Mouse (Mus musculus) kidney, embryonic 14.5 days (tissue): Measurements from ENCODE around the gene Amn. TPM values are rescaled to one million over a fixed set of nuclear protein-coding genes. Genes with fewer than 3 reads are reported as not detected.

Source experiments
- ATAC-seq: fragments of 200-750 bp; cut with Nextera tagmentation; 2 replicates; pipeline ENCODE4 v1.8.0; 2017; ENCODE audit warnings: moderate number of reproducible peaks, mild to moderate bottlenecking, moderate TSS enrichment, moderate library complexity; ENCODE audit not compliant: low FRiP score, low TSS enrichment
- H3K27ac ChIP-seq: fragments of 300-500 bp; sonication (generic); 2 replicates; pipeline ENCODE4 v1.5.1; 2014; ENCODE audit warnings: low read depth, mild to moderate bottlenecking, low read length, moderate library complexity, mixed read lengths
- H3K27me3 ChIP-seq: fragments of 300-500 bp; sonication (generic); 2 replicates; pipeline ENCODE4 v1.6.1; 2014; ENCODE audit warnings: mild to moderate bottlenecking, low read length; ENCODE audit not compliant: control insufficient read depth, insufficient read depth
- H3K36me3 ChIP-seq: fragments of 300-500 bp; sonication (generic); 2 replicates; pipeline ENCODE4 v1.6.1; 2014; ENCODE audit warnings: low read length, mixed read lengths; ENCODE audit not compliant: control insufficient read depth, insufficient read depth
- H3K4me1 ChIP-seq: fragments of 300-500 bp; sonication (generic); 2 replicates; pipeline ENCODE4 v1.6.1; 2014; ENCODE audit warnings: low read length, mixed read lengths; ENCODE audit not compliant: control insufficient read depth, insufficient read depth
- H3K4me2 ChIP-seq: fragments of 300-500 bp; sonication (generic); replicated peaks from 2 replicates; pipeline ENCODE4 v1.6.1; 2014; ENCODE audit warnings: low read depth, mild to moderate bottlenecking, low read length
- H3K4me3 ChIP-seq: fragments of 300-500 bp; sonication (generic); 2 replicates; pipeline ENCODE4 v1.5.1; 2014; ENCODE audit warnings: mild to moderate bottlenecking, low read length
- H3K9ac ChIP-seq: fragments of 300-500 bp; sonication (generic); 2 replicates; pipeline ENCODE4 v1.6.1; 2014; ENCODE audit warnings: low read depth, mild to moderate bottlenecking, low read length, moderate library complexity
- H3K9me3 ChIP-seq: fragments of 300-500 bp; sonication (generic); 2 replicates; pipeline ENCODE4 v1.6.1; 2016; ENCODE audit warnings: low read length; ENCODE audit not compliant: control insufficient read depth
- WGBS: fragments of 180-500 bp; shearing (Covaris S2); extraction: QIAGEN DNeasy Blood & Tissue Kit; methylation state at CpG from one replicate; pipeline ENCODE4 v1.1.7; 2014; 5-methylcytosine and 5-hydroxymethylcytosine counted together
- polyA plus RNA-seq: library from polyadenylated mRNA; unstranded; fragments of >200 nt; fragmentation: Nextera tagmentation; extraction: Ambion mirVana; gene quantifications from 2 replicates; pipeline ENCODE4 v1.2.1, GENCODE M21; 2014

Amn gene
- polyA plus RNA-seq, 1 experiment from 2014 or later = 14.5 TPM

GRCm38 (mm10) chr12:111321832-111322231, 50.9 kb downstream of the Amn start:
- H3K36me3 ChIP-seq = peaks cover 97% of the 10 kb centered on the region
- 93% methylated on average over 13 of the region's 13 CpGs for WGBS

GRCm38 (mm10) chr12:111323423-111323822, 52.5 kb downstream of the Amn start:
- Histone ChIP-seq H3K4me1 (no peaks in the 10 kb centered on the region), H3K27ac (no peak overlapping the region), H3K9me3 (no peaks in the 10 kb centered on the region), H3K9ac (no peak overlapping the region), H3K4me3 (no peak overlapping the region), H3K27me3 (no peaks in the 10 kb centered on the region), H3K36me3 (peaks cover 97% of the 10 kb centered on the region), H3K4me2 (no peak overlapping the region)
- WGBS = 55% methylated on average over 4 of the region's 4 CpGs
- no peak for ATAC-seq

More at GRCm38 (mm10) chr12:111321832-111322231, 50.9 kb downstream of the Amn start:
- Histone ChIP-seq H3K4me2 (no peak overlapping the region), H3K9me3 (no peaks in the 10 kb centered on the region), H3K9ac (no peak overlapping the region), H3K27me3 (no peaks in the 10 kb centered on the region), H3K27ac (no peak overlapping the region), H3K4me1 (no peaks in the 10 kb centered on the region), H3K4me3 (no peak overlapping the region)
- no peak for ATAC-seq

- ATAC-seq = no peak
- Histone ChIP-seq H3K9ac (no peak overlapping the region), H3K4me2 (no peak overlapping the region), H3K9me3 (no peaks in the 10 kb centered on the region), H3K4me3 (no peak overlapping the region), H3K27ac (no peak overlapping the region), H3K36me3 (peaks cover 94% of the 10 kb centered on the region), H3K4me1 (no peaks in the 10 kb centered on the region), H3K27me3 (no peaks in the 10 kb centered on the region)
- 90% methylated on average over 21 of the region's 21 CpGs for WGBS
Observed at GRCm38 (mm10) chr12:111324536-111324935, 53.6 kb downstream of the Amn start.

GRCm38 (mm10) chr12:111324949-111325348, 54.1 kb downstream of the Amn start:
- no peak for ATAC-seq
- no peak overlapping the region for H3K4me2 ChIP-seq
- no peaks in the 10 kb centered on the region for H3K9me3 ChIP-seq
- no peaks in the 10 kb centered on the region for H3K27me3 ChIP-seq
- H3K27ac ChIP-seq = no peak overlapping the region
- H3K4me1 ChIP-seq = no peaks in the 10 kb centered on the region
- no peak overlapping the region for H3K4me3 ChIP-seq
- H3K9ac ChIP-seq = no peak overlapping the region
- H3K36me3 ChIP-seq = peaks cover 93% of the 10 kb centered on the region
- WGBS = 93% methylated on average over 12 of the region's 12 CpGs

GRCm38 (mm10) chr12:111325744-111326424, 55.0 kb downstream of the Amn start:
- H3K9ac ChIP-seq = no peak overlapping the region
- H3K9me3 ChIP-seq = no peaks in the 10 kb centered on the region
- H3K27ac ChIP-seq = no peak overlapping the region
- H3K36me3 ChIP-seq = peaks cover 84% of the 10 kb centered on the region
- H3K27me3 ChIP-seq = no peaks in the 10 kb centered on the region
- no peaks in the 10 kb centered on the region for H3K4me1 ChIP-seq
- no peak overlapping the region for H3K4me3 ChIP-seq
- no peak for ATAC-seq
- WGBS = 94% methylated on average over 18 of the region's 18 CpGs
- no peak overlapping the region for H3K4me2 ChIP-seq

Other genes starting within 250 kb of the Amn start
- gene Rcor1, start 231.7 kb upstream of the Amn start, polyA plus RNA-seq = 15.9 and 17.4 TPM in 2 replicates
- 12.5 and 14.0 TPM in 2 replicates for gene Traf3, start 104.7 kb upstream of the Amn start, polyA plus RNA-seq
- gene 4930595D18Rik, start 86.6 kb upstream of the Amn start, polyA plus RNA-seq = not detected in 2 replicates
- gene Cdc42bpb, start 106.6 kb downstream of the Amn start, polyA plus RNA-seq = 43.4 and 44.3 TPM in 2 replicates
- gene Lbhd2, start 135.7 kb downstream of the Amn start, polyA plus RNA-seq = 5.8 and 9.9 TPM in 2 replicates
- gene Exoc3l4, start 145.9 kb downstream of the Amn start, polyA plus RNA-seq = 10.8 and 10.9 TPM in 2 replicates
- 16.5 and 18.8 TPM in 2 replicates for gene Tnfaip2, start 171.4 kb downstream of the Amn start, polyA plus RNA-seq
- gene Gm266, start 214.7 kb downstream of the Amn start, polyA plus RNA-seq = 123 and 137 TPM in 2 replicates